Mouse (Mus musculus) neural tube, embryonic 11.5 days (tissue): ENCODE results near the gene Sgip1. TPM values are rescaled to one million over a fixed set of nuclear protein-coding genes. Genes with fewer than 3 reads are reported as not detected.

Experiments
- ATAC-seq: fragments of 200-750 bp; cut with Nextera tagmentation; 2 replicates; pipeline ENCODE4 v1.8.0; 2017; ENCODE audit warnings: moderate number of reproducible peaks, mild to moderate bottlenecking, moderate TSS enrichment, moderate library complexity; ENCODE audit not compliant: insufficient read depth, low FRiP score, low TSS enrichment
- DNase-seq: peaks from one replicate; pipeline ENCODE4 v3.0.0-alpha.2; 2015; ENCODE audit warnings: low spot score
- H3K27ac ChIP-seq: fragments of 300-500 bp; sonication (generic); 2 replicates; pipeline ENCODE4 v1.5.1; 2014; ENCODE audit warnings: low read depth, mild to moderate bottlenecking, low read length
- H3K27me3 ChIP-seq: fragments of 300-500 bp; sonication (generic); 2 replicates; pipeline ENCODE4 v1.6.1; 2014; ENCODE audit warnings: mild to moderate bottlenecking, low read length, mixed read lengths; ENCODE audit not compliant: control insufficient read depth, insufficient read depth
- H3K36me3 ChIP-seq: fragments of 300-500 bp; sonication (generic); 2 replicates; pipeline ENCODE4 v1.6.1; 2014; ENCODE audit warnings: mild to moderate bottlenecking, low read length, moderate library complexity, mixed read lengths; ENCODE audit not compliant: control insufficient read depth, insufficient read depth
- H3K4me1 ChIP-seq: fragments of 300-500 bp; sonication (generic); 2 replicates; pipeline ENCODE4 v1.6.1; 2014; ENCODE audit warnings: low read length, mixed read lengths; ENCODE audit not compliant: control insufficient read depth, insufficient read depth
- H3K4me2 ChIP-seq: fragments of 300-500 bp; sonication (generic); 2 replicates; pipeline ENCODE4 v1.6.1; 2014; ENCODE audit warnings: low read depth, mild to moderate bottlenecking, moderate library complexity
- H3K4me3 ChIP-seq: fragments of 300-500 bp; sonication (generic); 2 replicates; pipeline ENCODE4 v1.5.1; 2014; ENCODE audit warnings: low read depth, low read length
- H3K9ac ChIP-seq: fragments of 300-500 bp; sonication (generic); 2 replicates; pipeline ENCODE4 v1.6.1; 2014; ENCODE audit warnings: mild to moderate bottlenecking, low read length
- H3K9me3 ChIP-seq: fragments of 300-500 bp; sonication (generic); 2 replicates; pipeline ENCODE4 v1.6.1; 2016; ENCODE audit warnings: low read length; ENCODE audit not compliant: control insufficient read depth
- WGBS: fragments of 180-500 bp; shearing (Covaris S2); extraction: QIAGEN DNeasy Blood & Tissue Kit; methylation state at CpG from one replicate; pipeline ENCODE4 v1.1.7; 2014; 5-methylcytosine and 5-hydroxymethylcytosine counted together
- polyA plus RNA-seq: library from polyadenylated mRNA; unstranded; fragments of >200 nt; fragmentation: Nextera tagmentation; extraction: Ambion mirVana; gene quantifications from 2 replicates; pipeline ENCODE4 v1.2.1, GENCODE M21; 2014

Gene Sgip1
- polyA plus RNA-seq, 1 experiment from 2014 or later = 20.0 TPM

- H3K36me3 ChIP-seq = no peaks in the 10 kb centered on the region
- H3K4me3 ChIP-seq = no peak overlapping the region
- no peak overlapping the region for H3K27ac ChIP-seq
- DNase-seq = no peak
- H3K27me3 ChIP-seq = no peaks in the 10 kb centered on the region
- H3K9ac ChIP-seq = no peak overlapping the region
- H3K4me2 ChIP-seq = no peak overlapping the region
- no peak for ATAC-seq
- no peaks in the 10 kb centered on the region for H3K9me3 ChIP-seq
- H3K4me1 ChIP-seq = no peaks in the 10 kb centered on the region
- WGBS = 90% methylated on average over 15 of the region's 15 CpGs
Observed at GRCm38 (mm10) chr4:102859259-102860194, 118.4 kb downstream of the Sgip1 start.

- Histone ChIP-seq H3K36me3 (no peaks in the 10 kb centered on the region), H3K9ac (no peak overlapping the region), H3K4me1 (no peaks in the 10 kb centered on the region), H3K27me3 (no peaks in the 10 kb centered on the region), H3K4me3 (no peak overlapping the region), H3K27ac (no peak overlapping the region), H3K4me2 (no peak overlapping the region), H3K9me3 (no peaks in the 10 kb centered on the region)
- DNase-seq = no peak
- no peak for ATAC-seq
- 68% methylated on average over 15 of the region's 15 CpGs for WGBS
Observed at GRCm38 (mm10) chr4:102862751-102863710, 121.9 kb downstream of the Sgip1 start.

GRCm38 (mm10) chr4:102866531-102866930, 125.4 kb downstream of the Sgip1 start:
- H3K9me3 ChIP-seq = no peaks in the 10 kb centered on the region
- no peak overlapping the region for H3K4me2 ChIP-seq
- no peaks in the 10 kb centered on the region for H3K36me3 ChIP-seq
- 94% methylated on average over 3 of the region's 3 CpGs for WGBS
- no peak for DNase-seq
- no peak for ATAC-seq
- H3K27ac ChIP-seq = no peak overlapping the region
- no peak overlapping the region for H3K9ac ChIP-seq
- no peaks in the 10 kb centered on the region for H3K27me3 ChIP-seq
- no peak overlapping the region for H3K4me3 ChIP-seq
- no peaks in the 10 kb centered on the region for H3K4me1 ChIP-seq

DNA sequence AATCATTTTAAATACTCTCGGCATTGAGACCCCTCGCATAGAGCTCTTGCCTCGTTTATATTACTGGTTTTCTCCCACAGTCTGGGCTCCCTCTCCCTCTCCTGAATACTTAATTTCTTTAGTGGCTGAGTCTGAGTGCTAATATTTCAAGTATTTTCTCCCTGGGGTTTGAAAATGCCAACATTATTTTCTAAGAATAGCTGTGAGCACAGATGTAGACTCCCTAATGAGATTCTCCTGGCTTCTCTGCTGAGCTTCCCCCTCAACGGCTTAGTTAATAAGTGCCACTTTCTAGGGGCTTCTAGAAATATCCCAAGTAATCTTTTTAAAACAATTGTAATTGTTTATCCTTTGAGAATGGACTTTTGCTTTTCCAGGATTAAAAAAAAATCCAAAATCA, 130.2 kb downstream of the Sgip1 start:
- 80% methylated on average over 4 of the region's 4 CpGs for WGBS
- Histone ChIP-seq H3K36me3 (no peaks in the 10 kb centered on the region), H3K27ac (no peak overlapping the region), H3K9me3 (no peaks in the 10 kb centered on the region), H3K4me2 (no peak overlapping the region), H3K4me1 (no peaks in the 10 kb centered on the region), H3K4me3 (no peak overlapping the region), H3K27me3 (no peaks in the 10 kb centered on the region), H3K9ac (no peak overlapping the region)
- no peak for DNase-seq
- no peak for ATAC-seq

GRCm38 (mm10) chr4:102883142-102883541, 142.0 kb downstream of the Sgip1 start:
- DNase-seq (no peak), ATAC-seq (no peak)
- Histone ChIP-seq H3K9ac (no peak overlapping the region), H3K27me3 (no peaks in the 10 kb centered on the region), H3K4me1 (no peaks in the 10 kb centered on the region), H3K27ac (no peak overlapping the region), H3K4me2 (no peak overlapping the region), H3K4me3 (no peak overlapping the region), H3K9me3 (no peaks in the 10 kb centered on the region), H3K36me3 (no peaks in the 10 kb centered on the region)
- 94% methylated on average over 3 of the region's 3 CpGs for WGBS

- no peak overlapping the region for H3K4me3 ChIP-seq
- 82% methylated on average over 4 of the region's 4 CpGs for WGBS
- H3K9me3 ChIP-seq = no peaks in the 10 kb centered on the region
- no peaks in the 10 kb centered on the region for H3K4me1 ChIP-seq
- DNase-seq (no peak), ATAC-seq (no peak)
- no peak overlapping the region for H3K4me2 ChIP-seq
- no peak overlapping the region for H3K27ac ChIP-seq
- no peaks in the 10 kb centered on the region for H3K27me3 ChIP-seq
- no peak overlapping the region for H3K9ac ChIP-seq
- no peaks in the 10 kb centered on the region for H3K36me3 ChIP-seq
Observed at GRCm38 (mm10) chr4:102884228-102884627, 143.1 kb downstream of the Sgip1 start.

DNA sequence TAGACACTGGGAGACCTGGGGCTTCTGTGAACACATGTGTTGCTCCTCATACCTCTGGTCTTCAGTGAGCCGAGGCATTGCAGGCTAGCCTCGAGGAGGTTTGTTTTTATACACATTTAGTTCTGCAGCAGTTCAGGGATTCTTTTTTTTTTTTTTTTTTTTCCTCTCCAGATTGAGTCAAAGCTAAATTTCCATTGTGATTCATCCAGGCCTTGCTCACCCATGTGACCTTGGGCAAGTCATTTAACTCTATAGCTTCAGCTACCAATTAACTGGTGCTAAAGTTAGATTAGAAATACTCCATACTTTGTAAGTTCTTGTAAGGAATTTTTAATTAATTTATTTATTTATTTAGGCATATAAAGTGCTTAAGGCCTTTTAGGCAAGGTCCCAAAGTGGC, 145.4 kb downstream of the Sgip1 start:
- H3K27me3 ChIP-seq = no peaks in the 10 kb centered on the region
- WGBS = 71% methylated on average over 2 of the region's 2 CpGs
- no peak overlapping the region for H3K4me3 ChIP-seq
- no peak overlapping the region for H3K4me2 ChIP-seq
- no peaks in the 10 kb centered on the region for H3K36me3 ChIP-seq
- no peak overlapping the region for H3K27ac ChIP-seq
- no peaks in the 10 kb centered on the region for H3K9me3 ChIP-seq
- ATAC-seq (no peak), DNase-seq (no peak)
- H3K9ac ChIP-seq = no peak overlapping the region
- H3K4me1 ChIP-seq = no peaks in the 10 kb centered on the region

- Histone ChIP-seq H3K4me2 (no peak overlapping the region), H3K9ac (no peak overlapping the region), H3K9me3 (no peaks in the 10 kb centered on the region), H3K4me3 (no peak overlapping the region), H3K27me3 (no peaks in the 10 kb centered on the region), H3K4me1 (no peaks in the 10 kb centered on the region), H3K36me3 (no peaks in the 10 kb centered on the region), H3K27ac (no peak overlapping the region)
- ATAC-seq (no peak), DNase-seq (no peak)
- WGBS = 78% methylated on average over 4 of the region's 4 CpGs
Observed at GRCm38 (mm10) chr4:102886902-102887301, 145.8 kb downstream of the Sgip1 start.
